Mouse (Mus musculus) midbrain, embryonic 11.5 days (tissue): ENCODE measurements around the gene Hpgd. TPM values are rescaled to one million over a fixed set of nuclear protein-coding genes. Genes with fewer than 3 reads are reported as not detected.
"Not testable (repeated sequence)": the region's sequence is repeated elsewhere in the genome, so short reads cannot be mapped to it uniquely, and the experiment has no call there.

ENCODE experiments used
- ATAC-seq: fragments of 200-750 bp; cut with Nextera tagmentation; 2 replicates; pipeline ENCODE4 v1.8.0; 2017; ENCODE audit warnings: moderate TSS enrichment, moderate library complexity; ENCODE audit not compliant: low FRiP score
- DNase-seq: peaks from one replicate; pipeline ENCODE4 v3.0.0; 2015; ENCODE audit warnings: low spot score; ENCODE audit errors: missing footprints
- H3K27ac ChIP-seq: fragments of 300-500 bp; sonication (generic); 2 replicates; pipeline ENCODE4 v1.5.1; 2014; ENCODE audit warnings: low read depth, low read length
- H3K27me3 ChIP-seq: fragments of 300-500 bp; sonication (generic); 2 replicates; pipeline ENCODE4 v1.6.1; 2014; ENCODE audit warnings: mild to moderate bottlenecking, low read length, moderate library complexity, mixed read lengths; ENCODE audit not compliant: control insufficient read depth, insufficient read depth
- H3K36me3 ChIP-seq: fragments of 300-500 bp; sonication (generic); 2 replicates; pipeline ENCODE4 v1.6.1; 2014; ENCODE audit warnings: mild to moderate bottlenecking, low read length, moderate library complexity, mixed read lengths; ENCODE audit not compliant: control insufficient read depth, insufficient read depth
- H3K4me1 ChIP-seq: fragments of 300-500 bp; sonication (generic); 2 replicates; pipeline ENCODE4 v1.6.1; 2014; ENCODE audit warnings: low read length; ENCODE audit not compliant: control insufficient read depth, insufficient read depth
- H3K4me2 ChIP-seq: fragments of 300-500 bp; sonication (generic); 2 replicates; pipeline ENCODE4 v1.6.1; 2014; ENCODE audit warnings: mild to moderate bottlenecking, moderate library complexity
- H3K4me3 ChIP-seq: fragments of 300-500 bp; sonication (generic); 2 replicates; pipeline ENCODE4 v1.5.1; 2014; ENCODE audit warnings: low read depth, low read length
- H3K9ac ChIP-seq: fragments of 300-500 bp; sonication (generic); 2 replicates; pipeline ENCODE4 v1.6.1; 2014; ENCODE audit warnings: low read length
- H3K9me3 ChIP-seq: fragments of 300-500 bp; sonication (generic); 2 replicates; pipeline ENCODE4 v1.6.1; 2016; ENCODE audit warnings: low read length; ENCODE audit not compliant: control insufficient read depth
- WGBS: fragments of 180-500 bp; shearing (Covaris S2); extraction: QIAGEN DNeasy Blood & Tissue Kit; methylation state at CpG from one replicate; pipeline ENCODE4 v1.1.7; 2014; 5-methylcytosine and 5-hydroxymethylcytosine counted together
- polyA plus RNA-seq: library from polyadenylated mRNA; unstranded; fragments of >200 nt; fragmentation: Nextera tagmentation; extraction: Ambion mirVana; gene quantifications from 2 replicates; pipeline ENCODE4 v1.2.1, GENCODE M21; 2014

Hpgd gene
- polyA plus RNA-seq, 1 experiment from 2014 or later, result 13.9 TPM

DNA sequence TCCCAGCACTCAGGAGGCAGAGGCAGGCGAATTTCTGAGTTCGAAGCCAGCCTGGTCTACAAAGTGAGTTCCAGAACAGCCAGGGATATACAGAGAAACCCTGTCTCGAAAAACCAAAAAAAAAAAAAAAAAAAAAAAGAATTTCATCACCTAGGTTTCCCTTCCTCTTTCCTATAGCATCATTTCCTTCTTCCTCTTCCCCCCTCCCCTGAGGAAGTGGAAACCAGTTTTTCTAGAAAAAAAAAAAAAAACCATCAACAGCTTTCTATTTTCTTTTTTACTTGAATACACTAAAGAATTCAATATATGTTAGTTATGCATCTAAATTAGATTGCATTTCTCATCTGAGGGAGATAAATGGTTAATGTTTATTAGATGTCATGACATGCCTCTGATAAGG lies 6.9 kb downstream of the Hpgd start:
- H3K4me1 ChIP-seq, ATAC-seq, H3K27ac ChIP-seq, H3K9ac ChIP-seq, H3K9me3 ChIP-seq, H3K27me3 ChIP-seq, H3K36me3 ChIP-seq, DNase-seq, H3K4me3 ChIP-seq, H3K4me2 ChIP-seq: not testable (repeated sequence)
- WGBS, result 82% methylated on average over 3 of the region's 3 CpGs

DNA sequence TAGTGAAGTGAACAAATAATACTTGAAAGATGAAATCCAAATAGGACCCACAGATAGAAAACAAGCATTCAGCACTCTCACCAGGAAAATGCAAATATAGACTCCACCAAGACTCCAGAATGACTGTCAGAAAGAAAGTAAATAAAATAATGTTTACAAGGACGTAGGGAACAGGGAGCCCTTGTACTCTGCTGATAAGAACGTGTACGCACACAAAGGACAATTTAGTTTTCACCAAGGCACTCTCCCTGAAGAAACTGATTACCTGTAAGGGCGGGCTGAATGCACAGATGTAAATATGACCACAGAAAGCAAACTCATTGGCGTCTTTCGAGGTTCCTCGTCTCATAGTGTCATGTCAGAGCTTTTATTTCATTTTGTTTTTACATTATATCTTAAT lies 10.2 kb downstream of the Hpgd start:
- Histone ChIP-seq H3K36me3 (no peaks in the 10 kb centered on the region), H3K27ac (no peak overlapping the region), H3K4me2 (no peak overlapping the region), H3K27me3 (no peaks in the 10 kb centered on the region), H3K9me3 (no peaks in the 10 kb centered on the region), H3K4me3 (no peak overlapping the region), H3K9ac (no peak overlapping the region), H3K4me1 (no peaks in the 10 kb centered on the region)
- WGBS, result 89% methylated on average over 7 of the region's 7 CpGs
- DNase-seq, result no peak
- ATAC-seq, result no peak

DNA sequence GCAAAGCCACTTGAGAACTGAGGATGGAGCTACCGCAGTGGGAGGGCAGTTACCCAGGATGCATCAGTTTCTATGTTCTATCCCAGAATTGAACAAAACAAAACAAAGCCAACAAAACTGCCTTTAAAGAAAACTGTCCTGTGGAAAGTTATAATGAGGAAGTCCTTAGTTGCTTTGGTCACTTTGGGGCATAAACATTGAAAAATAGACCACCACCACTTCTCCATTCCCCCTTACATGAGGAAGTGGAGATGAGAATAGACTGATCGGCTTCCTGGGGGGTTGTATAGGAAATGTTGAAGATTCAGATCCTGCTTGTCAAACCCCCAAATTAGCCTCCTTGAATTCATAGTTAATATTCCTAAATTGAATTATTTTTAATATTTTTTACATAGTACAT lies 19.2 kb downstream of the Hpgd start:
- no peak overlapping the region for H3K27ac ChIP-seq
- DNase-seq, result no peak
- no peaks in the 10 kb centered on the region for H3K4me1 ChIP-seq
- no peak for ATAC-seq
- no peaks in the 10 kb centered on the region for H3K27me3 ChIP-seq
- no peaks in the 10 kb centered on the region for H3K36me3 ChIP-seq
- H3K4me3 ChIP-seq, result no peak overlapping the region
- no peak overlapping the region for H3K9ac ChIP-seq
- H3K4me2 ChIP-seq, result no peak overlapping the region
- H3K9me3 ChIP-seq, result no peaks in the 10 kb centered on the region
- 92% methylated on average over 2 of the region's 2 CpGs for WGBS

DNA sequence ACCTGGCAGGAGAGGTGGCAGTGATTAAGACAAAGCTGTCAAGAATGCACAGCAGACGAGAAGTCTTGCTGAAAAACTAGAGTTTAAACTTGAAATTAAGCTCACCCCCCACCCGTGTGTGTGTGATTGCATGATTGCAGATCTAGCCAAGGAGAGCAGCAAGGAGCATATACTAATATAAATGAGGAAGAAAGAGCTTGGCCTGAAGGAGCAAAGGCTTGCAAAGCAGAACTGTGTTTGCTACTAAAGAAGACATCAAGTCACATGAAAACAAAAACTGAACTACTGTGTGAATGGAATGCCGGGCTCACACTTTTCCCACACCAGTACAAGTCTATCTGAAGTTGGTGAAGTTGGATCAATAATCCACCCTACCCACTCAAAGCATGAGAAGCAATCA lies 20.8 kb downstream of the Hpgd start:
- H3K27me3 ChIP-seq, result no peaks in the 10 kb centered on the region
- no peak overlapping the region for H3K4me2 ChIP-seq
- WGBS, result 82% methylated on average over 3 of the region's 3 CpGs

DNA sequence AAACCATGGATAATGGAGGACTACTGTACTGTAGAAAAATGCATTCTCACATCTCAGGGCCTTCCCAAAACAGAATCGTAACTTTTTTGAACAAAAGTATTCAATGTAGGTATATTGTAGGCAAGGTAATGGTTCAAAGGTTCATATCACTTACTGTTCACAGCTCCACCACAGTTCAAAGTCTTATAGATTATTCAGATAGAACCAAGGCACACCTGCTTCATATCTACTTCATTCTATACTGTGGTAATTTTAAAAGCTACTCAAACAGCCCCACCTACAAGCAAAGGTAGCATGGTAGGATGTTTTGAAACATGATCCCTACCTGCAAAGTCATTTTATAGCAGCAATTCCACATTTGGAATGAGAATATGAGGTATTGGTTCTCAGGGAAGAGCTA lies 28.9 kb downstream of the Hpgd start:
- Histone ChIP-seq H3K36me3 (no peaks in the 10 kb centered on the region), H3K9me3 (no peaks in the 10 kb centered on the region), H3K27ac (no peak overlapping the region), H3K4me2 (no peak overlapping the region), H3K27me3 (no peaks in the 10 kb centered on the region), H3K9ac (no peak overlapping the region), H3K4me1 (no peaks in the 10 kb centered on the region), H3K4me3 (no peak overlapping the region)
- no peak for DNase-seq
- ATAC-seq, result no peak
- WGBS, result 93% methylated on average over 1 of the region's 1 CpGs

More for the DNA sequence above, 20.8 kb downstream of the Hpgd start:
- Histone ChIP-seq H3K4me1 (no peaks in the 10 kb centered on the region), H3K9me3 (no peaks in the 10 kb centered on the region), H3K9ac (no peak overlapping the region), H3K36me3 (no peaks in the 10 kb centered on the region), H3K27ac (no peak overlapping the region), H3K4me3 (no peak overlapping the region)
- DNase-seq (no peak), ATAC-seq (no peak)

DNA sequence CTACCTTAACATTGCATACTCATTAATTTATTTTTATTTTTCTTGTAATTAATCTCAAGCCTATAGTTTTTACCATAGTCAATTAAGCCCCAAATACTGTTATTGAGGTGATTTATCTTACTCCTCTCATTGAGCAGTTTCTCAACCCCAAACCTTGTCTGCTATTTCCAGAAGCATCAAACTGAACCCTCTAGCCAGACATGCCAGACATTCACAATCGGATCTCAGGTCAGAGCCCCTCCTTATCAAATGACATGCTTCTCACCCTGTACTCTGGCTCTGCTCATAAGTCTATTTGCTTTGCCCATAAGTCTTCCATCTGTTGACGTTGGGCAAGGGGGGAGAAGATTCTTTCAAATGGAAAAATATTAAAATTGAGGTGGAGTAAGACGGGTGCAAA lies 33.3 kb downstream of the Hpgd start:
- Histone ChIP-seq H3K4me3 (no peak overlapping the region), H3K36me3 (no peaks in the 10 kb centered on the region), H3K27ac (no peak overlapping the region), H3K9ac (no peak overlapping the region), H3K4me1 (no peaks in the 10 kb centered on the region), H3K9me3 (no peaks in the 10 kb centered on the region), H3K4me2 (no peak overlapping the region), H3K27me3 (no peaks in the 10 kb centered on the region)
- 58% methylated on average over 3 of the region's 3 CpGs for WGBS
- DNase-seq, result no peak
- ATAC-seq, result no peak

DNA sequence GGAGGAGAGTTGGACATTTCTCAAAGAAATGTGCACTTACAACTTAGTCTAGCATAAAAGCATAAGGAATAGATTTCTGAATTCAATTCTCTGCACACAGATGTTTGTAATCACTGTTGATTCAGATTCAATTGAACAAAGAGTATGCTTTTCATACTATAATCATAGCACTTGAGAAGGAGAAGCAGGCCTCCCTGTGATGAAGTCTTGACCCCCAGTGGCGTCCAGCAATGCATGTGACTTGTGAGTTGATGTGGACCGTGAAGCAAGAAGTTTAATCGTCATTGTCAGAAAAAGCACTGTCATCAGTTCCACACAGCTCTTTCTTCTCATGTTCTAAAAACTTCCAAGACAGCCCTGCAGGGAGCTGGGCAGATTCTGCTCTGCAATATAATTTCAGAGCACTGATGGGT lies 33.8 kb downstream of the Hpgd start:
- Histone ChIP-seq H3K4me1 (no peaks in the 10 kb centered on the region), H3K9ac (no peak overlapping the region), H3K4me3 (no peak overlapping the region), H3K27me3 (no peaks in the 10 kb centered on the region), H3K36me3 (no peaks in the 10 kb centered on the region), H3K4me2 (no peak overlapping the region), H3K9me3 (no peaks in the 10 kb centered on the region), H3K27ac (no peak overlapping the region)
- WGBS, result 58% methylated on average over 3 of the region's 3 CpGs
- ATAC-seq (peak; percentile 54; the same call in 1 of the 2 replicates), DNase-seq (no peak)

DNA sequence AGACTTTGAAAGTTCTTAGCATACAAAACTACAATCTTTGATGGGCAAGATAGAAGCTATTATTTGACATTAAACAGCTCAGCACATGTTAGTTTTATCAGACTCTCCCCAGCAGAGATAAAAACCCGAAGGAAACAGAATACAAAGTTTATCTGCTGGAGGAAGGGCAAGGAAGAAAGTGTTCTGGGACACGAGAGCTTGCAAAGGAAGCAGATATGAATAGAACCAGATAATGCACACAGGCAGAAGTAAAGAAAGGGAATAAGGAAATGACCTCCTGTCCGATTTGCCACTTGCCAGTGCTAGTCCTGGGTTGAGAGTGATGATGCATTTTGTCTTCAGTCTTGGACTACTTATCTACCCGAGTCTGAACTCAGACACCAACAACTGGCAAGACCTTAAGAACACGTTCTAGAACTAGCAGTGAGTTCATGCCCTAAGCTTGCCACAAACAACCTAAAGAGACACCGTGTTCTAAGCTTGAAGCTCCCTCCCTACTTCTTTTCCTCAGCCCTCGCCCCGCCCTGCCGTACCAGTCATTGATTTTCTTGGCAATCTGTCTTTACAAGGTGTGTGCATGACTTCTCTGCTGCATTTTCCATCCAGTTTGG lies 41.1 kb downstream of the Hpgd start:
- WGBS, result 83% methylated on average over 9 of the region's 9 CpGs

DNA sequence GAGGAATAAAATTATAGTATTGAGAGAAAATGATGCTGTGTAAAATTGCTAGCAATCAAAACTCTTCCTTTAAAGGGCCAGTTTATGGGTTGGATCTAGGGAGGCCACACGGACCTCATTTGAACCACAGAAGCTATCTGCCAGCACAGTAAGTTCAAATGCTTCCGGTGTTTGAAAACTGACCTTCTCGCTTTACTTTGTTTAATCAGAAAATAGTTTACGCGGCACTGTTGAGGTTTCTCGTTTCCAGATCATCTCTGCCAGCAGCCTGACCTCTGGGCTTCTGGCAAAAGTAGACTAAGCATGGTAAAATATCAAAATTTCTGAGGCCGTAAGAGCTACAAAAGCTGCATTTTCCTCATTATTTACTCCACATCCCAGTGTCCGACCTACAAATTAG lies 42.4 kb downstream of the Hpgd start:
- Histone ChIP-seq H3K4me1 (no peaks in the 10 kb centered on the region), H3K4me3 (no peak overlapping the region), H3K27me3 (no peaks in the 10 kb centered on the region), H3K4me2 (no peak overlapping the region), H3K27ac (no peak overlapping the region), H3K9ac (no peak overlapping the region), H3K36me3 (no peaks in the 10 kb centered on the region), H3K9me3 (no peaks in the 10 kb centered on the region)
- ATAC-seq, result no peak
- WGBS, result 80% methylated on average over 8 of the region's 8 CpGs
- DNase-seq, result no peak

More for the DNA sequence above, 41.1 kb downstream of the Hpgd start:
- no peak overlapping the region for H3K27ac ChIP-seq
- no peaks in the 10 kb centered on the region for H3K27me3 ChIP-seq
- no peak overlapping the region for H3K9ac ChIP-seq
- ATAC-seq (no peak), DNase-seq (no peak)
- H3K36me3 ChIP-seq, result no peaks in the 10 kb centered on the region
- H3K9me3 ChIP-seq, result no peaks in the 10 kb centered on the region
- H3K4me1 ChIP-seq, result no peaks in the 10 kb centered on the region
- H3K4me2 ChIP-seq, result no peak overlapping the region
- H3K4me3 ChIP-seq, result no peak overlapping the region
